29 mouse cellular contexts compared by ENCODE assay signal in the genomic region with DNA sequence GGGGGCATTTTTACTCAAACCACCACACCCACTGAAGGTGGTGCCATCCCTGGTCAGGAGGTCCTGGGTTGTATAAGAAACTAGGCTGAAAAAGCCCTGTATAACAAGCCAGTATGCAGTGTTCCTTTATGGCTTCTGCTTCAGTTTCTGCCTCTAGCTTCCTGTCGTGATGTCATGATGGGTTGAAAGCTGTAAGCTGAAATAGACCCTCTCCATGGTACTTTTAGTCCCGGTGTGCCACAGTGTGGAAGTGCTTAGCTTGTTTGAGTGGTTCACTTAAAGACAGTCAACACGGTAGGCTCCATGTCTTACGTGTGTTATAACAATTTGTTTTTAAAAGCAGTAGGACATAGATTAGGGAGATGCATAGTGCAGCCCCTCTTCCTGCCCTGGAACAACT. TPM values are rescaled to one million over a fixed set of nuclear protein-coding genes. Genes with fewer than 3 reads are reported as not detected.
A peak's percentile ranks its signal among the peaks of the same experiment; 100 is the strongest.
DNase-seq lines count a peak whose midpoint lies in the region; ATAC-seq and TF ChIP-seq lines count a peak whose summit lies in the region.
"Had no signal": no experiment of that assay in that cellular context is flagged by ENCODE, and none has a peak within 500 bp of the region (broad histone marks: within the 10 kb centered on the region; RNA-seq: fewer than 3 reads in every experiment).

No protein-coding gene starts in this region.

- H3K4me3 ChIP-seq in embryonic facial prominence, embryonic 13.5 days = no peak overlapping the region
- no peak overlapping the region for H3K4me3 ChIP-seq in embryonic facial prominence, embryonic 10.5 days
- H3K4me3 ChIP-seq in lung, embryonic 14.5 days (ENCODE audit: low read depth, low read length) = no peak overlapping the region
- no peak overlapping the region for H3K4me3 ChIP-seq in stomach, embryonic 15.5 days (replicated peaks)
- H3K4me3 ChIP-seq: forebrain, embryonic 10.5 days; forebrain, embryonic 15.5 days; heart, embryonic 13.5 days; hindbrain, embryonic 12.5 days; liver, embryonic 12.5 days; midbrain, embryonic 10.5 days; midbrain, embryonic 15.5 days had no signal

- WGBS in embryonic facial prominence, embryonic 13.5 days = 62% methylated on average over 4 of the region's 4 CpGs
- WGBS in embryonic facial prominence, embryonic 10.5 days = 82% methylated on average over 4 of the region's 4 CpGs
- WGBS in lung, embryonic 14.5 days = 66% methylated on average over 4 of the region's 4 CpGs
- WGBS in stomach, embryonic 15.5 days = 64% methylated on average over 4 of the region's 4 CpGs

- no peaks in the 10 kb centered on the region for H3K27me3 ChIP-seq in embryonic facial prominence, embryonic 13.5 days
- no peaks in the 10 kb centered on the region for H3K27me3 ChIP-seq in embryonic facial prominence, embryonic 10.5 days (replicated peaks; ENCODE audit: low read depth, poor library complexity, severe bottlenecking)
- H3K27me3 ChIP-seq in lung, embryonic 14.5 days (ENCODE audit: insufficient read depth, low read length) = no peaks in the 10 kb centered on the region
- no peaks in the 10 kb centered on the region for H3K27me3 ChIP-seq in stomach, embryonic 15.5 days (replicated peaks)
- H3K27me3 ChIP-seq: forebrain, embryonic 15.5 days; heart, embryonic 13.5 days; hindbrain, embryonic 12.5 days; liver, embryonic 12.5 days; midbrain, embryonic 15.5 days had no signal

- ATAC-seq in embryonic facial prominence, embryonic 13.5 days (ENCODE audit: insufficient number of reproducible peaks, insufficient read depth, low FRiP score, low TSS enrichment, low read depth) = no peak
- 0 out of 2 replicates have a peak, but pooled peaks have one; percentile 14 for ATAC-seq in lung, embryonic 14.5 days (ENCODE audit: insufficient read depth)
- ATAC-seq in stomach, embryonic 15.5 days (ENCODE audit: insufficient read depth, low FRiP score, low read depth) = no peak; the same call in 1 of the 2 replicates
- ATAC-seq: forebrain, embryonic 15.5 days; hindbrain, postnatal 0 days; liver, embryonic 12.5 days; liver, postnatal 0 days; midbrain, embryonic 15.5 days had no signal

- H3K27ac ChIP-seq in embryonic facial prominence, embryonic 13.5 days = peak overlapping the region; percentile 48; the same call in 1 of the 2 replicates
- H3K27ac ChIP-seq in embryonic facial prominence, embryonic 10.5 days (replicated peaks) = no peak overlapping the region
- no peak overlapping the region for H3K27ac ChIP-seq in lung, embryonic 14.5 days (ENCODE audit: low read depth)
- peak overlapping the region; percentile 51; the same call in 1 of the 2 replicates for H3K27ac ChIP-seq in stomach, embryonic 15.5 days
- H3K27ac ChIP-seq: forebrain, embryonic 10.5 days; forebrain, embryonic 15.5 days; heart, embryonic 13.5 days; hindbrain, embryonic 12.5 days; hindbrain, postnatal 0 days; kidney, postnatal 0 days; liver, embryonic 12.5 days; midbrain, embryonic 10.5 days; midbrain, embryonic 15.5 days had no signal

- H3K36me3 ChIP-seq in embryonic facial prominence, embryonic 13.5 days = no peaks in the 10 kb centered on the region
- no peaks in the 10 kb centered on the region for H3K36me3 ChIP-seq in embryonic facial prominence, embryonic 10.5 days (replicated peaks)
- no peaks in the 10 kb centered on the region for H3K36me3 ChIP-seq in lung, embryonic 14.5 days (ENCODE audit: insufficient read depth)
- H3K36me3 ChIP-seq in stomach, embryonic 15.5 days = no peaks in the 10 kb centered on the region
- H3K36me3 ChIP-seq: forebrain, embryonic 10.5 days; forebrain, embryonic 15.5 days; heart, embryonic 13.5 days; hindbrain, embryonic 12.5 days; liver, embryonic 12.5 days; midbrain, embryonic 10.5 days; midbrain, embryonic 15.5 days had no signal

- no peak overlapping the region for H3K4me2 ChIP-seq in embryonic facial prominence, embryonic 13.5 days
- H3K4me2 ChIP-seq in lung, embryonic 14.5 days = no peak overlapping the region
- no peak overlapping the region for H3K4me2 ChIP-seq in stomach, embryonic 15.5 days
- H3K4me2 ChIP-seq: forebrain, embryonic 15.5 days; heart, embryonic 13.5 days; hindbrain, embryonic 12.5 days; liver, embryonic 12.5 days; midbrain, embryonic 15.5 days had no signal

- no peak for DNase-seq in embryonic facial prominence, embryonic 10.5 days (ENCODE audit: low spot score)
- peak; percentile 29 for DNase-seq in lung, embryonic 14.5 days
- DNase-seq in lung, postnatal 36 days = no peak
- peak; percentile 55 for DNase-seq in induced T-regulatory cell, adult 2 months (ENCODE audit: low read depth)
- no peak for DNase-seq in embryo, embryonic 10.5 days (ENCODE audit: low spot score)
- DNase-seq in cerebellum, postnatal 36 days = no peak
- DNase-seq: adrenal gland, postnatal 25 days; cerebellum, adult 18-20 months; cerebellum, postnatal 10 days; gastrocnemius, postnatal 36 days; kidney, adult 8-10 months; layer of hippocampus, postnatal 36 days; liver, postnatal 0 days; lung, postnatal 14 days; right cerebral cortex, postnatal 25 days; thymus, postnatal 4 days had no signal

- TF ChIP-seq CTCF in lung, embryonic 14.5 days (IDR thresholded peaks at IDR 0.05; ENCODE audit: low read depth) = no peak

- H3K4me1 ChIP-seq in embryonic facial prominence, embryonic 13.5 days = peaks cover 24% of the 10 kb centered on the region
- no peaks in the 10 kb centered on the region for H3K4me1 ChIP-seq in embryonic facial prominence, embryonic 10.5 days
- H3K4me1 ChIP-seq in lung, embryonic 14.5 days (ENCODE audit: insufficient read depth) = 0 out of 2 replicates have a peak, but pooled peaks cover 6% of the 10 kb centered on the region
- H3K4me1 ChIP-seq in stomach, embryonic 15.5 days = no peaks in the 10 kb centered on the region
- H3K4me1 ChIP-seq: forebrain, embryonic 10.5 days; forebrain, embryonic 15.5 days; heart, embryonic 13.5 days; hindbrain, embryonic 12.5 days; liver, embryonic 12.5 days; midbrain, embryonic 10.5 days; midbrain, embryonic 15.5 days had no signal

- no peak overlapping the region for H3K9ac ChIP-seq in embryonic facial prominence, embryonic 13.5 days
- H3K9ac ChIP-seq in lung, embryonic 14.5 days = no peak overlapping the region
- no peak overlapping the region for H3K9ac ChIP-seq in stomach, embryonic 15.5 days
- H3K9ac ChIP-seq: forebrain, embryonic 15.5 days; heart, embryonic 13.5 days; hindbrain, embryonic 12.5 days; liver, embryonic 12.5 days; liver, postnatal 0 days; midbrain, embryonic 15.5 days had no signal

- H3K9me3 ChIP-seq in embryonic facial prominence, embryonic 13.5 days = no peaks in the 10 kb centered on the region
- H3K9me3 ChIP-seq in embryonic facial prominence, embryonic 10.5 days = no peaks in the 10 kb centered on the region
- no peaks in the 10 kb centered on the region for H3K9me3 ChIP-seq in lung, embryonic 14.5 days (ENCODE audit: low read depth, low read length)
- no peaks in the 10 kb centered on the region for H3K9me3 ChIP-seq in stomach, embryonic 15.5 days
- H3K9me3 ChIP-seq: forebrain, embryonic 10.5 days; forebrain, embryonic 15.5 days; heart, embryonic 13.5 days; hindbrain, embryonic 12.5 days; liver, embryonic 12.5 days; midbrain, embryonic 10.5 days; midbrain, embryonic 15.5 days had no signal

RNA-seq across cellular contexts. Expression of a gene that starts 32.4 kb away (rescaled TPM):
- 1.3 TPM in 2 replicates for polyA plus RNA-seq in embryonic facial prominence, embryonic 13.5 days (2015; fragmentation: Nextera tagmentation; extraction: Ambion mirVana)
- 0.20 and 0.31 TPM in 2 replicates for polyA plus RNA-seq in embryonic facial prominence, embryonic 10.5 days (2016; fragmentation: Nextera tagmentation; extraction: Ambion mirVana)
- polyA plus RNA-seq in lung, embryonic 14.5 days (2014; fragmentation: Nextera tagmentation; extraction: Ambion mirVana) = 0.47 and 0.80 TPM in 2 replicates
- 1.8 and 5.1 TPM in 2 replicates for polyA plus RNA-seq in stomach, embryonic 15.5 days (2015; fragmentation: Nextera tagmentation; extraction: Ambion mirVana)
- polyA plus RNA-seq: neural tube, embryonic 11.5 days; testis, adult 2 months had no signal

Comparison
In these comparisons a context has a peak if more than half of its experiments do, and no peak if none do; other contexts are left out.
1. H3K27ac ChIP-seq: peak in embryonic facial prominence, embryonic 13.5 days (single experiment) and stomach, embryonic 15.5 days (single experiment); none in embryonic facial prominence, embryonic 10.5 days (single experiment) and lung, embryonic 14.5 days (single experiment).
2. DNase-seq: peak in lung, embryonic 14.5 days (single experiment) and induced T-regulatory cell, adult 2 months (single experiment); none in embryonic facial prominence, embryonic 10.5 days (single experiment), lung, postnatal 36 days (single experiment), embryo, embryonic 10.5 days (single experiment) and cerebellum, postnatal 36 days (0 of 2).